Mouse (Mus musculus): ENCODE data around the gene Gas2l3. TPM values are rescaled to one million over a fixed set of nuclear protein-coding genes. Genes with fewer than 3 reads are reported as not detected.

Gene Gas2l3
- polyA plus RNA-seq, 1 experiment from 2014 or later: 28.8 TPM

- Histone ChIP-seq H3K4me2 (no peak overlapping the region), H3K4me3 (ENCODE audit: low read depth, low read length) (no peak overlapping the region), H3K9me3 (ENCODE audit: low read depth, low read length) (no peaks in the 10 kb centered on the region), H3K9ac (no peak overlapping the region), H3K27me3 (ENCODE audit: insufficient read depth, low read length) (no peaks in the 10 kb centered on the region), H3K27ac (ENCODE audit: low read depth) (no peak overlapping the region), H3K4me1 (ENCODE audit: insufficient read depth) (no peaks in the 10 kb centered on the region), H3K36me3 (ENCODE audit: insufficient read depth) (peaks cover 39% of the 10 kb centered on the region)
- DNase-seq: no peak
- ATAC-seq (ENCODE audit: insufficient read depth): no peak
- no peak for TF ChIP-seq CTCF (IDR thresholded peaks at IDR 0.05; ENCODE audit: low read depth)
- 85% methylated on average over 12 of the region's 12 CpGs for WGBS
These were observed 8.4 kb downstream of the Gas2l3 start for GRCm38 (mm10) chr10:89435413-89435812.

GRCm38 (mm10) chr10:89434509-89435210, 9.1 kb downstream of the Gas2l3 start:
- H3K9ac ChIP-seq: no peak overlapping the region
- 74% methylated on average over 17 of the region's 17 CpGs for WGBS

DNA sequence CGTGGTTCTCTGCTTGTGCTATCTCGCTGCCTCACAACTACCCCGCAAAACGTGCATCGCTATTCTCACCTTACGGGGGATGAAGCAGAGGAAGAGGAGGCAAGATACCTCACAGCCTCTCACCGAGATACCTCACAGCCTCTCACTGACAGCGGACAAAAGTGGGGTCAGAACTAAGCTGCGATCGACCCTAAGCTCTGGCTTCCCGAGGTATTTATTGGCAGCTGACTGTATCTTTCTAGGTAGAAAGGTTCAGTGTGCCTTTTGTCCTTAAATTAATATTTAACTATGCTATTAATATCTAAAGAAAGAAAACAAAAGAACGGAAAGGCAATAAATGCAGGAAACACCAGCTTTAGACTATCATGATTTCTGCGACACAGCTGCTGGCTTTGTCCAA, 11.0 kb downstream of the Gas2l3 start:
- Histone ChIP-seq H3K4me1 (ENCODE audit: insufficient read depth) (no peaks in the 10 kb centered on the region), H3K9me3 (ENCODE audit: low read depth, low read length) (no peaks in the 10 kb centered on the region), H3K36me3 (ENCODE audit: insufficient read depth) (peaks cover 55% of the 10 kb centered on the region), H3K4me3 (ENCODE audit: low read depth, low read length) (no peak overlapping the region), H3K27me3 (ENCODE audit: insufficient read depth, low read length) (no peaks in the 10 kb centered on the region), H3K27ac (ENCODE audit: low read depth) (no peak overlapping the region), H3K4me2 (no peak overlapping the region), H3K9ac (no peak overlapping the region)
- WGBS: 86% methylated on average over 13 of the region's 13 CpGs
- DNase-seq (no peak), ATAC-seq (ENCODE audit: insufficient read depth) (no peak)
- no peak for TF ChIP-seq CTCF (IDR thresholded peaks at IDR 0.05; ENCODE audit: low read depth)

More at GRCm38 (mm10) chr10:89434509-89435210, 9.1 kb downstream of the Gas2l3 start:
- DNase-seq: no peak
- Histone ChIP-seq H3K27ac (ENCODE audit: low read depth) (no peak overlapping the region), H3K9me3 (ENCODE audit: low read depth, low read length) (no peaks in the 10 kb centered on the region), H3K4me3 (ENCODE audit: low read depth, low read length) (no peak overlapping the region), H3K4me1 (ENCODE audit: insufficient read depth) (no peaks in the 10 kb centered on the region), H3K27me3 (ENCODE audit: insufficient read depth, low read length) (no peaks in the 10 kb centered on the region), H3K4me2 (no peak overlapping the region), H3K36me3 (ENCODE audit: insufficient read depth) (peaks cover 45% of the 10 kb centered on the region)
- no peak for TF ChIP-seq CTCF (IDR thresholded peaks at IDR 0.05; ENCODE audit: low read depth)
- ATAC-seq (ENCODE audit: insufficient read depth): no peak

DNA sequence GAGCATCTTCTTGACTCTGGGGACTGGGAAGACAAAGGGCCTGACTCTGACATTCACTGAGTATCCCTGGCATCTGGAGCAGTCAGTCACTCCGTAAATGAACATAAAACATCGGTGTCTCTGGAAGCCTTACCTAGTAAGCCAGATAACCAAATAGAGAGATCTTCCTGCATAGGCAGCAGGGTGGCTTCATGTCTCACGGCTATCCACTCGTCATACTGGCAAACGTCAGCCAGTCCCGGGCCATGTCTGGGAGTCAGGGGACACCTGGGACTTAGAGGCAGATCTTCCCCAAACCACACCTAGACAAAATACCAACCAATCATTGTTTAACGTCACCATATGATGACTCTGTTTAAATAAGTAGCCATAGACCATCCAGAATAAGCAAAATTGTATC, 13.0 kb downstream of the Gas2l3 start:
- no peak for DNase-seq
- H3K27ac ChIP-seq (ENCODE audit: low read depth): no peak overlapping the region
- TF ChIP-seq CTCF (IDR thresholded peaks at IDR 0.05; ENCODE audit: low read depth): no peak
- 91% methylated on average over 7 of the region's 7 CpGs for WGBS
- H3K4me1 ChIP-seq (ENCODE audit: insufficient read depth): no peaks in the 10 kb centered on the region
- no peak overlapping the region for H3K9ac ChIP-seq
- no peak for ATAC-seq (ENCODE audit: insufficient read depth)
- no peaks in the 10 kb centered on the region for H3K27me3 ChIP-seq (ENCODE audit: insufficient read depth, low read length)
- H3K36me3 ChIP-seq (ENCODE audit: insufficient read depth): peaks cover 60% of the 10 kb centered on the region
- H3K4me2 ChIP-seq: no peak overlapping the region
- no peaks in the 10 kb centered on the region for H3K9me3 ChIP-seq (ENCODE audit: low read depth, low read length)
- H3K4me3 ChIP-seq (ENCODE audit: low read depth, low read length): no peak overlapping the region

GRCm38 (mm10) chr10:89424800-89425393, 18.9 kb downstream of the Gas2l3 start:
- ATAC-seq (ENCODE audit: insufficient read depth): no peak
- WGBS: 83% methylated on average over 11 of the region's 11 CpGs
- TF ChIP-seq CTCF (IDR thresholded peaks at IDR 0.05; ENCODE audit: low read depth): no peak
- Histone ChIP-seq H3K9ac (no peak overlapping the region), H3K4me1 (ENCODE audit: insufficient read depth) (no peaks in the 10 kb centered on the region), H3K36me3 (ENCODE audit: insufficient read depth) (peaks cover 79% of the 10 kb centered on the region), H3K4me3 (ENCODE audit: low read depth, low read length) (no peak overlapping the region), H3K9me3 (ENCODE audit: low read depth, low read length) (no peaks in the 10 kb centered on the region), H3K27me3 (ENCODE audit: insufficient read depth, low read length) (no peaks in the 10 kb centered on the region), H3K27ac (ENCODE audit: low read depth) (no peak overlapping the region), H3K4me2 (no peak overlapping the region)
- DNase-seq: no peak

GRCm38 (mm10) chr10:89424217-89424616, 19.6 kb downstream of the Gas2l3 start:
- ATAC-seq (ENCODE audit: insufficient read depth) (no peak), DNase-seq (no peak)
- 91% methylated on average over 9 of the region's 9 CpGs for WGBS
- H3K9me3 ChIP-seq (ENCODE audit: low read depth, low read length): no peaks in the 10 kb centered on the region
- no peaks in the 10 kb centered on the region for H3K27me3 ChIP-seq (ENCODE audit: insufficient read depth, low read length)
- H3K36me3 ChIP-seq (ENCODE audit: insufficient read depth): peaks cover 73% of the 10 kb centered on the region
- H3K9ac ChIP-seq: no peak overlapping the region
- H3K27ac ChIP-seq (ENCODE audit: low read depth): no peak overlapping the region
- no peak for TF ChIP-seq CTCF (IDR thresholded peaks at IDR 0.05; ENCODE audit: low read depth)
- H3K4me3 ChIP-seq (ENCODE audit: low read depth, low read length): no peak overlapping the region
- H3K4me1 ChIP-seq (ENCODE audit: insufficient read depth): no peaks in the 10 kb centered on the region
- H3K4me2 ChIP-seq: no peak overlapping the region

- no peak overlapping the region for H3K9ac ChIP-seq
- H3K4me3 ChIP-seq (ENCODE audit: low read depth, low read length): no peak overlapping the region
- H3K36me3 ChIP-seq (ENCODE audit: insufficient read depth): peaks cover 66% of the 10 kb centered on the region
- no peak overlapping the region for H3K4me2 ChIP-seq
- 84% methylated on average over 9 of the region's 9 CpGs for WGBS
- no peaks in the 10 kb centered on the region for H3K4me1 ChIP-seq (ENCODE audit: insufficient read depth)
- no peaks in the 10 kb centered on the region for H3K9me3 ChIP-seq (ENCODE audit: low read depth, low read length)
- DNase-seq (no peak), ATAC-seq (ENCODE audit: insufficient read depth) (no peak)
- no peak overlapping the region for H3K27ac ChIP-seq (ENCODE audit: low read depth)
- TF ChIP-seq CTCF (IDR thresholded peaks at IDR 0.05; ENCODE audit: low read depth): no peak
- no peaks in the 10 kb centered on the region for H3K27me3 ChIP-seq (ENCODE audit: insufficient read depth, low read length)
These were observed 20.5 kb downstream of the Gas2l3 start for GRCm38 (mm10) chr10:89423164-89423778.
